Mouse (Mus musculus) c-Kit-positive CD71-negative TER-119-negative erythroid progenitor cells, embryonic 14.5 days (primary cell): ENCODE measurements around the gene 1810009A15Rik.
"Not testable (repeated sequence)": the region's sequence is repeated elsewhere in the genome, so short reads cannot be mapped to it uniquely, and the experiment has no call there.

Experiments used
- DNase-seq: peaks from one replicate; pipeline ENCODE4 v3.0.0-alpha.2; 2013; ENCODE audit warnings: low read depth

1810009A15Rik gene

GRCm38 (mm10) chr19:8875031-8875430 is 13.6 kb upstream of the 1810009A15Rik start:
- no peak for DNase-seq

- peak; percentile 82 for DNase-seq
Measured at GRCm38 (mm10) chr19:8880311-8881033, 8.2 kb upstream of the 1810009A15Rik start, which contains the start of gene Uqcc3. Gene Uqcc3 (minus strand): TSS chr19:8880923.

- DNase-seq = no peak
Measured at GRCm38 (mm10) chr19:8881034-8881392, 7.6 kb upstream of the 1810009A15Rik start.

- DNase-seq = no peak
Measured at GRCm38 (mm10) chr19:8883616-8884015, 5.0 kb upstream of the 1810009A15Rik start, which contains the start of the genes Lbhd1 and Gm49403. Gene Lbhd1 (plus strand): TSS chr19:8883732. Gene Gm49403 (plus strand): TSS chr19:8883930.

GRCm38 (mm10) chr19:8886916-8887584 is 1.6 kb upstream of the 1810009A15Rik start:
- DNase-seq = no peak

- DNase-seq = no peak
Measured at GRCm38 (mm10) chr19:8887585-8888463, 829 bp upstream of the 1810009A15Rik start.

GRCm38 (mm10) chr19:8892829-8893766 is 4.4 kb downstream of the 1810009A15Rik start, which contains the start of gene Ints5:
Gene Ints5 (plus strand): TSS chr19:8893005.
- DNase-seq = peak; percentile 91

GRCm38 (mm10) chr19:8895397-8895960 is 6.8 kb downstream of the 1810009A15Rik start:
- no peak for DNase-seq

GRCm38 (mm10) chr19:8896231-8896630 is 7.6 kb downstream of the 1810009A15Rik start:
- not testable (repeated sequence) for DNase-seq

- not testable (repeated sequence) for DNase-seq
Measured at GRCm38 (mm10) chr19:8897211-8897864, 8.7 kb downstream of the 1810009A15Rik start.

- peak; percentile 95 for DNase-seq
Measured at GRCm38 (mm10) chr19:8897865-8898495, 9.3 kb downstream of the 1810009A15Rik start, which contains the start of gene Ganab. Gene Ganab (plus strand): TSS chr19:8898071.

GRCm38 (mm10) chr19:8898576-8898975 is 9.9 kb downstream of the 1810009A15Rik start:
- DNase-seq = no peak

GRCm38 (mm10) chr19:8899079-8899478 is 10.4 kb downstream of the 1810009A15Rik start:
- DNase-seq = no peak

GRCm38 (mm10) chr19:8903412-8903811 is 14.8 kb downstream of the 1810009A15Rik start:
- no peak for DNase-seq

- DNase-seq = no peak
Measured at GRCm38 (mm10) chr19:8908531-8908930, 19.9 kb downstream of the 1810009A15Rik start.

GRCm38 (mm10) chr19:8911810-8912209 is 23.2 kb downstream of the 1810009A15Rik start:
- no peak for DNase-seq

GRCm38 (mm10) chr19:8914212-8914611 is 25.6 kb downstream of the 1810009A15Rik start:
- no peak for DNase-seq

- no peak for DNase-seq
Measured at GRCm38 (mm10) chr19:8919000-8919399, 30.3 kb downstream of the 1810009A15Rik start.

GRCm38 (mm10) chr19:8919684-8920072 is 31.0 kb downstream of the 1810009A15Rik start:
- no peak for DNase-seq
